Mouse (Mus musculus): ENCODE results near the gene Gpx4. TPM values are rescaled to one million over a fixed set of nuclear protein-coding genes. Genes with fewer than 3 reads are reported as not detected.
"Not testable (repeated sequence)": the region's sequence is repeated elsewhere in the genome, so short reads cannot be mapped to it uniquely, and the experiment has no call there.

Gpx4 gene
- polyA plus RNA-seq, 1 experiment, result not detected

DNA sequence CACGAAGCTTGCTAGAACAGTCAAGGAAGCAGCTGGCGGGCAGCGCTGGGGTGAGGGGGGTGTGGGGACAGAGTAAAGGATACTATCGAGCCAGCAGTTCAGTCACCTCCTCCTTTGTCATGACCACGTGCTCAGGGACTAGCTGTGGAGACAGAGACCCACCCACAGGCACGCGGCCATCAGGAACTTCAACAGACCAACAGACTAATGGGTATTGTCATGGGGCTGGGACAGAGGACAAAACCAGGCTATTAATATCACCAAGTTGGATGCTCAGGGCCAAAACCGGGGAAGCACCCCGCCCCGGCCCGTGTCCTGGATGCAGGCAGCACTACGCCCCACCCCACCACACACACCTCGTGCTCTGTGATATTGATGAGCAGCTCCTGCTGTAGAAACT, 10.1 kb upstream of the Gpx4 start:
- H3K4me3 ChIP-seq (ENCODE audit: insufficient read depth, low read depth, low read length), result no peak overlapping the region
- H3K4me1 ChIP-seq (ENCODE audit: control insufficient read depth, insufficient read depth, low read length), result peaks cover 13% of the 10 kb centered on the region
- no peak for TF ChIP-seq POLR2A (IDR thresholded peaks at IDR 0.05; ENCODE audit: insufficient read depth, low read depth, low read length)
- no peak for TF ChIP-seq CTCF (IDR thresholded peaks at IDR 0.05; ENCODE audit: insufficient read depth, low read depth, low read length)
- 86% methylated on average over 13 of the region's 13 CpGs for WGBS
- no peak overlapping the region for H3K27ac ChIP-seq (ENCODE audit: insufficient read depth, low read depth, low read length)

DNA sequence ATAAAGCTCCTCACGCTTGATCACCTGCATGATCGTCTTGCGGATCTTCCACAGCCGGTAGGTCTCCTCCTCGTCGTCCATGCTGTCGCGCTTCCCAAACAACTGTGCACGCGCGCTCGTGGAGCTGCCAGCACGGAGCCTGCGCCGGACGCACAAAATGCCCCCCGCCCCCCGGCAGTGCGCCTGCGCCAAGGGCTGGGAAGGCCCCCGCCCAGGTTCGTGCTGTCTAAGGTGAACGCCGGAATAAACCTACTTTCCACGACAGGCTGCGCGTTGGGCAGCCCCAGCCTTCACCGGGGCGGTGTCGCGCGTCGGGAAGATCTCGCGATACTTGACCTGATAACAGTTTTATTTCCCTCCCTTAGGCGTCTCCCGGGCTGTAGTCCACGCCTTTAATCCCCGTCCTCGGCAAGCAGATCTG, 7.4 kb upstream of the Gpx4 start, which contains the start of gene Polr2e:
Polr2e (minus strand) TSS at position 237 of the 421 bp plus-strand sequence.
- Histone ChIP-seq H3K4me3 (ENCODE audit: insufficient read depth, low read depth, low read length) (peak within 1 kb of the TSS; percentile 91), H3K4me1 (ENCODE audit: control insufficient read depth, insufficient read depth, low read length) (peaks cover 13% of the 10 kb centered on the region), H3K27ac (ENCODE audit: insufficient read depth, low read depth, low read length) (peak within 1 kb of the TSS; percentile 30; the same call in 1 of the 2 replicates)
- TF ChIP-seq CTCF (IDR thresholded peaks at IDR 0.05; ENCODE audit: insufficient read depth, low read depth, low read length) (no peak), POLR2A (IDR thresholded peaks at IDR 0.05; ENCODE audit: insufficient read depth, low read depth, low read length) (peak; percentile 54)
- under 1% methylated on average over 40 of the region's 40 CpGs for WGBS

DNA sequence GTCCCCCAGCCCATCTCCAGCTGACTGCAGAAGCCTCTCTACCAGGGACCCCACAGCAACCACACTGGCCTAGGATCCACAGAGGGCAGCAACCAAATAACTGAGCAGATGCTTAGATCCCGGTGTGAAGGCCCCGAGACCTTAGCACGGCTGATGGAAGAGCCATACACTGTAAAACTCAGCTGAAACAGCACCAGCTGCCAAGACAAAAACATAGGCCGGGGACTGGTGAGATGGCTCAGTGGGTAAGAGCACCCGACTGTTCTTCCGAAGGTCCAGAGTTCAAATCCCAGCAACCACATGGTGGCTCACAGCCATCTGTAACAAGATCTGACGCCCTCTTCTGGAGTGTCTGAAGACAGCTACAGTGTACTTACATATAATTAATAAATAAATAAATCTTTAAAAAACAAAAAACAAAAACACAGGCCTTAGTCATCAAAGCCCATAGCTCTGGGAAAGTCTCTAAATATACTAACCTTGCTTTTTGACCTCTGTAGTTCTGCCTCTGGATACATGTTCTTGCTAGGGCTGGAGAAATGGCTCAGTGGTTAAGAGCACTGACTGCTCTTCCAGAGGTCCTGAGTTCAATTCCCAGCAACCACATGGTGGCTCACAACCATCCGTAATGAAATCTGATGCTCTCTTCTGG, 5.4 kb upstream of the Gpx4 start:
- not testable (repeated sequence) for H3K4me3 ChIP-seq (ENCODE audit: insufficient read depth, low read depth, low read length); H3K27ac ChIP-seq (ENCODE audit: insufficient read depth, low read depth, low read length)
- H3K4me1 ChIP-seq (ENCODE audit: control insufficient read depth, insufficient read depth, low read length), result peaks cover 13% of the 10 kb centered on the region
- WGBS, result 86% methylated on average over 8 of the region's 8 CpGs

DNA sequence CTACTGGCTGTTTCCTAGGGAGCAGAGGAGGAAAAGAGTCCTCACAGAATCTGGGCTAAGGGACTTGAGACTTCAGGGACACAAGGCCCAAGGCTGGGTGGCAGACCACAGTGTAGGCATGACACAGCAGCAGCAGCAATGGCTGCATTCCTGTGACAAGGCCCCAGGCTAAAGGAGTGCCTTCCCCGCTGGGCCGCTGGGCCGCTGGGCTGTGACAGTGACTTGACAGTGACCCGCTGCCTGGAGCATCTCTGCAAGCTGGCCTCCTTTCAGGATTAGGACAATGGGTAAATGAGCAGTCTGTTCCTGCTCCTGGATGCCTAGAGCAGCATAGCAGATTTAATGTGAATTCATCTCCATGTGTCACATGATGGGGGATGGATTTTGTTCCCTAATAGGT, 2.9 kb upstream of the Gpx4 start:
- WGBS, result 63% methylated on average over 4 of the region's 4 CpGs
- Histone ChIP-seq H3K27ac (ENCODE audit: insufficient read depth, low read depth, low read length) (no peak overlapping the region), H3K4me1 (ENCODE audit: control insufficient read depth, insufficient read depth, low read length) (peaks cover 19% of the 10 kb centered on the region), H3K4me3 (ENCODE audit: insufficient read depth, low read depth, low read length) (no peak overlapping the region)
- TF ChIP-seq POLR2A (IDR thresholded peaks at IDR 0.05; ENCODE audit: insufficient read depth, low read depth, low read length) (no peak), CTCF (IDR thresholded peaks at IDR 0.05; ENCODE audit: insufficient read depth, low read depth, low read length) (no peak)

DNA sequence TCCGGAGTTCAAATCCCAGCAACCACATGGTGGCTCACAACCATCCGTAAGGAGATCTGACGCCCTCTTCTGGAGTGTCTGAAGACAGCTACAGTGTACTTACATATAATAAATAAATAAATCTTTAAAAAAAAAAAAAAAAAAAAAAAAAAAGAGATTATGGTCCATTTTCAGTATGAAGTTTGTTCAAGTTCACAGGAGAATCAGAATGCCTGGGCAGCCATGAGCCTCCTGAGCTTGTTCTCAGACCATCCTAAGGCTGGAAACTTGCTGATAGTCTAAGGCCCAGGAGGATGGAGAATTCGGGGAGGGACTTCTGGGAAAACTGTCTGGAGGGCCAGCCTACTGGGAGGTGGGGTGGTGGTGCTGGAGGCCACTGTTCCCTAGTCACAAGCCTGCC, 1.6 kb upstream of the Gpx4 start:
- H3K27ac ChIP-seq (ENCODE audit: insufficient read depth, low read depth, low read length); H3K4me3 ChIP-seq (ENCODE audit: insufficient read depth, low read depth, low read length): not testable (repeated sequence)
- 67% methylated on average over 2 of the region's 4 CpGs for WGBS
- H3K4me1 ChIP-seq (ENCODE audit: control insufficient read depth, insufficient read depth, low read length), result peaks cover 19% of the 10 kb centered on the region

DNA sequence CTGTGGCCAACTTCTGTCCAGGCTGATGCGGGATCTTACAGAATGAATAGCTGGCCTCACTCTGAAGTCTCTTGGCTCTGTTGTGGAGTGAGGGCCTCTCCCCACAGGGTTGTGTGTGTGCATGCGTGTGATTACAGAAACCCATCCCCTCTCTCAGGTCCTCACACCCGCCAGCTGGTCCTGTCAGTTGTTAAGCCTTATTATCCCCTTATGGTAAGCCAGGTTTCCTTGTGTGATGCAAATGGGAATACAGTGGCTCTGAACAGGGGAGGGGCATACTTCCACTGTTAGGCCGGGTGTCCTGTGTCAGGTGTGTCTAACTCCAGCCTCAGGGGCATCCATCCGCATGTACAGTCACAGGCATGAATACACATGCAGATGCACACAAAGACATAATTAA, 1.2 kb upstream of the Gpx4 start:
- Histone ChIP-seq H3K4me1 (ENCODE audit: control insufficient read depth, insufficient read depth, low read length) (peaks cover 19% of the 10 kb centered on the region), H3K27ac (ENCODE audit: insufficient read depth, low read depth, low read length) (no peak overlapping the region), H3K4me3 (ENCODE audit: insufficient read depth, low read depth, low read length) (no peak overlapping the region)
- 83% methylated on average over 5 of the region's 5 CpGs for WGBS
- no peak for TF ChIP-seq POLR2A (IDR thresholded peaks at IDR 0.05; ENCODE audit: insufficient read depth, low read depth, low read length)
- TF ChIP-seq CTCF (IDR thresholded peaks at IDR 0.05; ENCODE audit: insufficient read depth, low read depth, low read length), result no peak

DNA sequence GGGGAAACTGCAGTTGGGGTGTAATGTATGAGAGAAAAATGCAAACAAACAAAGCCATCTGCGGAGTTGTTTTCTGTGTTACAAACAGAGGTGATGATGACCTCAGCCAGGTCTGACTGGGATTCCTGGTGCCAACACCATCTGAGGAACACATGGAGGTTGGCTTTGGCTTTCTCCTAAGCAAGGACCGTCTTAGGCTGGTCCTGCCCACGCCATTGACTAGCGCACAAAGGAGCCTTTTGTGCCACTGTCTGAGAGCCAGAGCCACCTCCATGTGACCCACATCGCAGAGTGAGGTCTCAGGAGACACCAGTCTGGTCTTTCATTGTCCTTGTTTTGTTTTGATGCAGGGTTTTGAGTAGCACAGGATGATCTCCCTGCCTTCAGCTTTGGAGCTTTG, 1.4 kb downstream of the Gpx4 start:
- Histone ChIP-seq H3K4me1 (ENCODE audit: control insufficient read depth, insufficient read depth, low read length) (peaks cover 21% of the 10 kb centered on the region), H3K4me3 (ENCODE audit: insufficient read depth, low read depth, low read length) (no peak overlapping the region), H3K27ac (ENCODE audit: insufficient read depth, low read depth, low read length) (peak overlapping the region; percentile 4; the same call in 1 of the 2 replicates)
- 8% methylated on average over 5 of the region's 5 CpGs for WGBS
- TF ChIP-seq CTCF (IDR thresholded peaks at IDR 0.05; ENCODE audit: insufficient read depth, low read depth, low read length) (no peak), POLR2A (IDR thresholded peaks at IDR 0.05; ENCODE audit: insufficient read depth, low read depth, low read length) (no peak)

DNA sequence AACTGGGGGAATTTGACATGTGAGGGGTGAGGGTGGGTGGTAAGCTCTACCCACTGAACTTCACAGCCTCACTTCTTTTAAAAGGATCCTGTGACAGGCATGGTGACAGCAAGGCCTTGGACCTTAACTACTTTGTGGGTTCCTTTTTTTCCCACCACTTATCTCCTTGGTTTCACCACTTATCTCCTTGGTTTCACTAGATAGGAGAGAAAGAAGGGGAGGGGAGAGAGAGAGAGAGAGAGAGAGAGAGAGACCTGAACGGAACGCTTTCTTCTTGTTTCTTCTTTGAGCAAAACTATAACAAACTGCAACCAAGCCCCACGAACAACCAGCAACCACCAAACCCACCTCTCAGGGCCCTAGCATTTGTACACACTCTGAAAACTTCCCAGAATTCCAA, 1.9 kb downstream of the Gpx4 start:
- Histone ChIP-seq H3K27ac (ENCODE audit: insufficient read depth, low read depth, low read length) (peak overlapping the region; percentile 4; the same call in 1 of the 2 replicates), H3K4me1 (ENCODE audit: control insufficient read depth, insufficient read depth, low read length) (peaks cover 21% of the 10 kb centered on the region), H3K4me3 (ENCODE audit: insufficient read depth, low read depth, low read length) (no peak overlapping the region)
- 68% methylated on average over 3 of the region's 3 CpGs for WGBS
- no peak for TF ChIP-seq POLR2A (IDR thresholded peaks at IDR 0.05; ENCODE audit: insufficient read depth, low read depth, low read length)
- no peak for TF ChIP-seq CTCF (IDR thresholded peaks at IDR 0.05; ENCODE audit: insufficient read depth, low read depth, low read length)

DNA sequence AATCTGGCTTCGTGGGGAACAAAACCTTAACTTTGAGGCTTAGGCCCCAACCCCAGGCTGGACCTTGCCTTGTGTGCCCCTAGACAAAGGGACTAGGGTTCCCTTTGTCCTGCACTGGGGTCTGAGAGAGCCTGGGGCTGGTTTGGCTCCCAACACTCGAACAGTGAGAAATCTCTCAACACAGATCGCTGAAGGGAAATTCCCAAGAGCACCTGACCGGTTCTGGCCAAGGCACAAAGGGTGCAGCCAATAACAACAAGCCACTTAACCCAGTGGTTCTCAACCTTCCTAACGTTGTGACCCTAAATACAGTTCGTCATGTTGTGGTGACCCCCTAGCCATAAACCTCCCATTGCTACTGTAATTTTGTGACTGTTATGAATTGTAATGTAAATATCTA, 3.3 kb downstream of the Gpx4 start:
- Histone ChIP-seq H3K27ac (ENCODE audit: insufficient read depth, low read depth, low read length) (no peak overlapping the region), H3K4me1 (ENCODE audit: control insufficient read depth, insufficient read depth, low read length) (peaks cover 28% of the 10 kb centered on the region), H3K4me3 (ENCODE audit: insufficient read depth, low read depth, low read length) (no peak overlapping the region)
- TF ChIP-seq CTCF (IDR thresholded peaks at IDR 0.05; ENCODE audit: insufficient read depth, low read depth, low read length) (no peak), POLR2A (IDR thresholded peaks at IDR 0.05; ENCODE audit: insufficient read depth, low read depth, low read length) (no peak)
- WGBS, result 56% methylated on average over 6 of the region's 6 CpGs

All from olfactory bulb, adult 2 months (tissue).